Mouse (Mus musculus) stomach, postnatal 0 days (tissue): ENCODE measurements around the gene Gm13697.

ENCODE experiments used
- CTCF ChIP-seq: IDR thresholded peaks from 2 replicates; pipeline ENCODE4 v1.5.1; 2016; ENCODE audit warnings: antibody characterized with exemption, low read depth, mild to moderate bottlenecking, moderate library complexity
- EP300 ChIP-seq: optimal IDR thresholded peaks from 2 replicates; pipeline ENCODE3; 2016; ENCODE audit warnings: antibody characterized with exemption

DNA sequence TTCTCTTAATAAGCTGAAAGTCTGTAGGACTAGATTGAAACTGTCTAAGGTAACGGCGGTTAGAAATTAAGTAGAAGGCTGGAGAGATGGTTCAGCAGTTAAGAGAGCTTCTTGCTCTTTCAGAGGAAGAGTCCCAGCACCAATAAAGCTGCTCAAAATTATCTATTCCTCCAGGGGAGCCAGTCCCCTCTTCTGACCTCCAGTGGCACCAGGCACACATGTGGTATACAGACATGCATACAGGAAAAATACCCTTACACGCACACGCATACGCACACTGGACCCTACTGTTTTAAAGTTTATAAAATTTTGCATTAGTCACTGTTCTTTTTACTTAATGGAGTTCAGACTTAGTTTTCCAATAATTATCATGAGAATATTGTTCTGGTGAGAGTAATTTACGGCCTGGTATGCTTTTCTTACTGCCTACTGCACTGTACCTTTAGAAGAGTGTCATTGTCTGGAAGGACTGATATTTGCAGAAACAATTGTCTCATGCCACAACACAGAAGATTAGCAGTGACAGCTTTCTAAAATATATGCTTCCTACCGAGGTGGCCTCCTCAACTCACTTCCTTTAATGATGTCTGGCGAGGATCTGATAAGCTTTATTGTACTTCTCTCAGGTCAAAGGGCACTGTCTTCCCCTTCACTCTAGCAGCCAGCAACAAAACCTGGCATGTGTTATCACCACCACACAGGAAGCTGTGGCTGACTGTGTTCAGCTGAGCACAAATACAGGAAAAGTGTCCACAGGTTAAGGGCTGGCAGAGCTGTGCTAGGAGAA is 35.2 kb downstream of the Gm13697 start:
- TF ChIP-seq CTCF (no peak), EP300 (no peak)
